20 mouse cellular contexts compared by ENCODE assay signal in the genomic region with DNA sequence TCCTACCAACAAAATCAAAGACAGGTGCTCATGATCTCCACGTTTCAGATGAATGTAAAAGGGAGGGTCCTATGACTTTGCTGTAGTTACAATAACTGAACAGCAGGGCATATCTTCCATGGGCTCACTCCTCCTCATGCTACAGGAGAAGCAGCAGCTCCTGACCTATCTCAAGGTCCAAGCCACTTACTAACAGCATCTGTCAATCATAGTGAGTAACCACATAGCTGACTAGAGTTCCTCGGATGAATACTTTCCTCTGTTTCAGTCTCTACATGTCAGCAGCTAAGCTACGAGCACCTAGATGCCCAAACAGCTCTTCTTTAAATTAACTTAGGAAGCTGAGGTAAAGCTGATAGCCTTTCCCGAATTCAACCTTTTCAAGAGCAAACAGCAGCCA.
DNase-seq lines count a peak whose midpoint lies in the region; ATAC-seq and TF ChIP-seq lines count a peak whose summit lies in the region.
"Had no signal": no experiment of that assay in that cellular context is flagged by ENCODE, and none has a peak within 500 bp of the region (broad histone marks: within the 10 kb centered on the region; RNA-seq: fewer than 3 reads in every experiment).

No protein-coding gene starts in this region.

- no peak overlapping the region for H3K4me2 ChIP-seq in forebrain, postnatal 0 days (ENCODE audit: low read depth)
- no peak overlapping the region for H3K4me2 ChIP-seq in forebrain, embryonic 14.5 days (ENCODE audit: low read length)
- H3K4me2 ChIP-seq: embryonic facial prominence, embryonic 13.5 days; forebrain, embryonic 12.5 days; hindbrain, embryonic 13.5 days had no signal

- H3K9me3 ChIP-seq in forebrain, postnatal 0 days (ENCODE audit: low read length) = no peaks in the 10 kb centered on the region
- H3K9me3 ChIP-seq in forebrain, embryonic 14.5 days (replicated peaks; ENCODE audit: control insufficient read depth, low read length) = no peaks in the 10 kb centered on the region
- no peaks in the 10 kb centered on the region for H3K9me3 ChIP-seq in E14TG2a.4 (ENCODE audit: low read length)
- H3K9me3 ChIP-seq: embryonic facial prominence, embryonic 13.5 days; forebrain, embryonic 12.5 days; heart, embryonic 10.5 days; hindbrain, embryonic 13.5 days had no signal

- H3K9ac ChIP-seq in forebrain, postnatal 0 days = no peak overlapping the region
- no peak overlapping the region for H3K9ac ChIP-seq in forebrain, embryonic 14.5 days (ENCODE audit: low read length)
- H3K9ac ChIP-seq: embryonic facial prominence, embryonic 13.5 days; forebrain, embryonic 12.5 days; hindbrain, embryonic 13.5 days had no signal

- 64% methylated on average over 4 of the region's 4 CpGs for WGBS in forebrain, postnatal 0 days
- 73% methylated on average over 4 of the region's 4 CpGs for WGBS in forebrain, embryonic 14.5 days

- H3K36me3 ChIP-seq in forebrain, postnatal 0 days (ENCODE audit: insufficient read depth) = no peaks in the 10 kb centered on the region
- H3K36me3 ChIP-seq in forebrain, embryonic 14.5 days (ENCODE audit: control insufficient read depth, insufficient read depth, low read length) = no peaks in the 10 kb centered on the region
- no peaks in the 10 kb centered on the region for H3K36me3 ChIP-seq in E14TG2a.4 (ENCODE audit: insufficient read depth, low read length)
- H3K36me3 ChIP-seq: embryonic facial prominence, embryonic 13.5 days; forebrain, embryonic 12.5 days; heart, embryonic 10.5 days; hindbrain, embryonic 13.5 days had no signal

- TF ChIP-seq CTCF in forebrain, postnatal 0 days (IDR thresholded peaks at IDR 0.05; ENCODE audit: low read depth) = peak; percentile 18; the same call in 1 of the 2 replicates
- TF ChIP-seq CTCF in layer of hippocampus, adult 2 months (conservative IDR thresholded peaks at IDR 0.05) = peak; percentile 54
- peak; percentile 15; the same call in 1 of the 2 replicates for TF ChIP-seq CTCF in E14TG2a.4 (conservative IDR thresholded peaks at IDR 0.05; ENCODE audit: low read length)

- ATAC-seq in forebrain, postnatal 0 days = no peak
- ATAC-seq in forebrain, embryonic 14.5 days = no peak
- ATAC-seq: inflammation-experienced regulatory T-cells, adult 6 months had no signal

- no peak overlapping the region for H3K27ac ChIP-seq in forebrain, postnatal 0 days (ENCODE audit: low read depth, low read length)
- no peak overlapping the region for H3K27ac ChIP-seq in forebrain, embryonic 14.5 days (ENCODE audit: low read depth, low read length)
- H3K27ac ChIP-seq in layer of hippocampus, adult 2 months = peak overlapping the region; percentile 46
- H3K27ac ChIP-seq: embryonic facial prominence, embryonic 13.5 days; forebrain, embryonic 12.5 days; heart, embryonic 10.5 days; hindbrain, embryonic 13.5 days had no signal

- no peak for DNase-seq in forebrain, postnatal 0 days
- no peak for DNase-seq in forebrain, embryonic 14.5 days (ENCODE audit: low spot score)
- DNase-seq in layer of hippocampus, adult 2 months (ENCODE audit: low spot score in 2 of 2) = no peak
- DNase-seq in layer of hippocampus, adult 9-11 months = no peak
- peak; percentile 38 for DNase-seq in retina, embryonic 14.5 days (ENCODE audit: low spot score)
- DNase-seq in cerebellum, postnatal 14 days = no peak
- no peak for DNase-seq in cerebellum, postnatal 4 days (ENCODE audit: low spot score in 2 of 2)
- DNase-seq: adrenal gland, adult 8-10 months; adrenal gland, postnatal 36 days; cerebellum, adult 11 months; cerebellum, adult 8-10 months; cerebellum, postnatal 25 days; heart, adult 18-20 months; heart, postnatal 14 days had no signal

- no peaks in the 10 kb centered on the region for H3K27me3 ChIP-seq in forebrain, postnatal 0 days (ENCODE audit: insufficient read depth, low read length)
- H3K27me3 ChIP-seq in forebrain, embryonic 14.5 days (replicated peaks; ENCODE audit: control insufficient read depth, insufficient read depth, low read length) = no peaks in the 10 kb centered on the region
- no peaks in the 10 kb centered on the region; the same call in 1 of the 2 replicates for H3K27me3 ChIP-seq in E14TG2a.4 (ENCODE audit: insufficient read depth, low read length)
- H3K27me3 ChIP-seq: embryonic facial prominence, embryonic 13.5 days; forebrain, embryonic 12.5 days; hindbrain, embryonic 13.5 days had no signal

- no peak overlapping the region for H3K4me3 ChIP-seq in forebrain, postnatal 0 days (ENCODE audit: low read depth, low read length)
- H3K4me3 ChIP-seq in forebrain, embryonic 14.5 days (ENCODE audit: low read depth, low read length) = no peak overlapping the region
- H3K4me3 ChIP-seq in layer of hippocampus, adult 2 months = no peak overlapping the region
- no peak overlapping the region for H3K4me3 ChIP-seq in E14TG2a.4 (replicated peaks; ENCODE audit: low read length)
- H3K4me3 ChIP-seq: embryonic facial prominence, embryonic 13.5 days; forebrain, embryonic 12.5 days; heart, embryonic 10.5 days; hindbrain, embryonic 13.5 days had no signal

- peaks cover 12% of the 10 kb centered on the region; the same call in 1 of the 2 replicates for H3K4me1 ChIP-seq in forebrain, postnatal 0 days (ENCODE audit: insufficient read depth)
- H3K4me1 ChIP-seq in forebrain, embryonic 14.5 days (ENCODE audit: control insufficient read depth, insufficient read depth, low read length) = peaks cover 18% of the 10 kb centered on the region
- peaks cover 21% of the 10 kb centered on the region for H3K4me1 ChIP-seq in E14TG2a.4 (replicated peaks; ENCODE audit: low read depth, low read length)
